Mouse (Mus musculus): ENCODE data around the gene Axin2. TPM values are rescaled to one million over a fixed set of nuclear protein-coding genes. Genes with fewer than 3 reads are reported as not detected.

The Axin2 gene
- polyA plus RNA-seq, 1 experiment: 11.4 TPM

- Histone ChIP-seq H3K36me3 (ENCODE audit: control insufficient read depth, insufficient read depth, low read length, poor library complexity, severe bottlenecking) (no peaks in the 10 kb centered on the region), H3K27ac (ENCODE audit: insufficient read depth, low read length) (no peak overlapping the region), H3K9me3 (replicated peaks; ENCODE audit: control insufficient read depth, insufficient read depth, low read length, poor library complexity, severe bottlenecking) (no peaks in the 10 kb centered on the region), H3K4me1 (ENCODE audit: control insufficient read depth, insufficient read depth, low read length) (peaks cover 4% of the 10 kb centered on the region), H3K27me3 (ENCODE audit: control insufficient read depth, insufficient read depth, low read length, poor library complexity, severe bottlenecking) (peaks cover 11% of the 10 kb centered on the region; the same call in 1 of the 2 replicates), H3K9ac (ENCODE audit: low read depth, poor library complexity, severe bottlenecking) (no peak overlapping the region), H3K4me3 (ENCODE audit: low read depth, low read length) (no peak overlapping the region)
- TF ChIP-seq EP300 (IDR thresholded peaks at IDR 0.05; ENCODE audit: insufficient read depth, low read depth, low read length) (no peak), CTCF (IDR thresholded peaks at IDR 0.05; ENCODE audit: low read depth, low read length) (no peak), POLR2A (IDR thresholded peaks at IDR 0.05; ENCODE audit: insufficient read depth, low read length) (no peak)
Measured at GRCm38 (mm10) chr11:108924346-108924745, 4.2 kb downstream of the Axin2 start.

GRCm38 (mm10) chr11:108925202-108925601, 5.1 kb downstream of the Axin2 start:
- Histone ChIP-seq H3K4me3 (ENCODE audit: low read depth, low read length) (no peak overlapping the region), H3K27ac (ENCODE audit: insufficient read depth, low read length) (no peak overlapping the region), H3K27me3 (ENCODE audit: control insufficient read depth, insufficient read depth, low read length, poor library complexity, severe bottlenecking) (peaks cover 11% of the 10 kb centered on the region; the same call in 1 of the 2 replicates), H3K36me3 (ENCODE audit: control insufficient read depth, insufficient read depth, low read length, poor library complexity, severe bottlenecking) (no peaks in the 10 kb centered on the region), H3K4me1 (ENCODE audit: control insufficient read depth, insufficient read depth, low read length) (peaks cover 4% of the 10 kb centered on the region), H3K9ac (ENCODE audit: low read depth, poor library complexity, severe bottlenecking) (no peak overlapping the region), H3K9me3 (replicated peaks; ENCODE audit: control insufficient read depth, insufficient read depth, low read length, poor library complexity, severe bottlenecking) (no peaks in the 10 kb centered on the region)
- no peak for TF ChIP-seq EP300 (IDR thresholded peaks at IDR 0.05; ENCODE audit: insufficient read depth, low read depth, low read length)
- peak; percentile 79 for TF ChIP-seq CTCF (IDR thresholded peaks at IDR 0.05; ENCODE audit: low read depth, low read length)

- TF ChIP-seq CTCF (IDR thresholded peaks at IDR 0.05; ENCODE audit: low read depth, low read length) (no peak), POLR2A (IDR thresholded peaks at IDR 0.05; ENCODE audit: insufficient read depth, low read length) (no peak), EP300 (IDR thresholded peaks at IDR 0.05; ENCODE audit: insufficient read depth, low read depth, low read length) (no peak)
- H3K9ac ChIP-seq (ENCODE audit: low read depth, poor library complexity, severe bottlenecking): no peak overlapping the region
- H3K27me3 ChIP-seq (ENCODE audit: control insufficient read depth, insufficient read depth, low read length, poor library complexity, severe bottlenecking): peaks cover 11% of the 10 kb centered on the region; the same call in 1 of the 2 replicates
- H3K36me3 ChIP-seq (ENCODE audit: control insufficient read depth, insufficient read depth, low read length, poor library complexity, severe bottlenecking): no peaks in the 10 kb centered on the region
- peaks cover 4% of the 10 kb centered on the region for H3K4me1 ChIP-seq (ENCODE audit: control insufficient read depth, insufficient read depth, low read length)
- H3K9me3 ChIP-seq (replicated peaks; ENCODE audit: control insufficient read depth, insufficient read depth, low read length, poor library complexity, severe bottlenecking): no peaks in the 10 kb centered on the region
- no peak overlapping the region for H3K4me3 ChIP-seq (ENCODE audit: low read depth, low read length)
- H3K27ac ChIP-seq (ENCODE audit: insufficient read depth, low read length): no peak overlapping the region
Measured at GRCm38 (mm10) chr11:108925826-108926225, 5.7 kb downstream of the Axin2 start.

- no peaks in the 10 kb centered on the region for H3K36me3 ChIP-seq (ENCODE audit: control insufficient read depth, insufficient read depth, low read length, poor library complexity, severe bottlenecking)
- no peak overlapping the region for H3K9ac ChIP-seq (ENCODE audit: low read depth, poor library complexity, severe bottlenecking)
Measured at GRCm38 (mm10) chr11:108926345-108927092, 6.4 kb downstream of the Axin2 start.

GRCm38 (mm10) chr11:108927093-108927444, 6.9 kb downstream of the Axin2 start:
- H3K4me1 ChIP-seq (ENCODE audit: control insufficient read depth, insufficient read depth, low read length): peaks cover 4% of the 10 kb centered on the region
- no peak overlapping the region for H3K9ac ChIP-seq (ENCODE audit: low read depth, poor library complexity, severe bottlenecking)
- no peaks in the 10 kb centered on the region for H3K36me3 ChIP-seq (ENCODE audit: control insufficient read depth, insufficient read depth, low read length, poor library complexity, severe bottlenecking)
- no peaks in the 10 kb centered on the region for H3K9me3 ChIP-seq (replicated peaks; ENCODE audit: control insufficient read depth, insufficient read depth, low read length, poor library complexity, severe bottlenecking)
- TF ChIP-seq POLR2A (IDR thresholded peaks at IDR 0.05; ENCODE audit: insufficient read depth, low read length) (no peak), EP300 (IDR thresholded peaks at IDR 0.05; ENCODE audit: insufficient read depth, low read depth, low read length) (no peak), CTCF (IDR thresholded peaks at IDR 0.05; ENCODE audit: low read depth, low read length) (no peak)
- H3K27me3 ChIP-seq (ENCODE audit: control insufficient read depth, insufficient read depth, low read length, poor library complexity, severe bottlenecking): peaks cover 11% of the 10 kb centered on the region; the same call in 1 of the 2 replicates
- H3K4me3 ChIP-seq (ENCODE audit: low read depth, low read length): no peak overlapping the region
- H3K27ac ChIP-seq (ENCODE audit: insufficient read depth, low read length): no peak overlapping the region

More at GRCm38 (mm10) chr11:108926345-108927092, 6.4 kb downstream of the Axin2 start:
- no peak overlapping the region for H3K27ac ChIP-seq (ENCODE audit: insufficient read depth, low read length)
- TF ChIP-seq POLR2A (IDR thresholded peaks at IDR 0.05; ENCODE audit: insufficient read depth, low read length) (no peak), CTCF (IDR thresholded peaks at IDR 0.05; ENCODE audit: low read depth, low read length) (no peak), EP300 (IDR thresholded peaks at IDR 0.05; ENCODE audit: insufficient read depth, low read depth, low read length) (no peak)
- peaks cover 4% of the 10 kb centered on the region for H3K4me1 ChIP-seq (ENCODE audit: control insufficient read depth, insufficient read depth, low read length)
- H3K27me3 ChIP-seq (ENCODE audit: control insufficient read depth, insufficient read depth, low read length, poor library complexity, severe bottlenecking): peaks cover 11% of the 10 kb centered on the region; the same call in 1 of the 2 replicates
- H3K9me3 ChIP-seq (replicated peaks; ENCODE audit: control insufficient read depth, insufficient read depth, low read length, poor library complexity, severe bottlenecking): no peaks in the 10 kb centered on the region
- H3K4me3 ChIP-seq (ENCODE audit: low read depth, low read length): no peak overlapping the region

GRCm38 (mm10) chr11:108928096-108928495, 7.9 kb downstream of the Axin2 start:
- no peaks in the 10 kb centered on the region for H3K36me3 ChIP-seq (ENCODE audit: control insufficient read depth, insufficient read depth, low read length, poor library complexity, severe bottlenecking)
- no peak overlapping the region for H3K4me3 ChIP-seq (ENCODE audit: low read depth, low read length)

More at GRCm38 (mm10) chr11:108928096-108928495, 7.9 kb downstream of the Axin2 start:
- Histone ChIP-seq H3K9me3 (replicated peaks; ENCODE audit: control insufficient read depth, insufficient read depth, low read length, poor library complexity, severe bottlenecking) (no peaks in the 10 kb centered on the region), H3K4me1 (ENCODE audit: control insufficient read depth, insufficient read depth, low read length) (peaks cover 4% of the 10 kb centered on the region), H3K9ac (ENCODE audit: low read depth, poor library complexity, severe bottlenecking) (no peak overlapping the region), H3K27ac (ENCODE audit: insufficient read depth, low read length) (no peak overlapping the region), H3K27me3 (ENCODE audit: control insufficient read depth, insufficient read depth, low read length, poor library complexity, severe bottlenecking) (peaks cover 4% of the 10 kb centered on the region; the same call in 1 of the 2 replicates)
- no peak for TF ChIP-seq POLR2A (IDR thresholded peaks at IDR 0.05; ENCODE audit: insufficient read depth, low read length)
- no peak for TF ChIP-seq CTCF (IDR thresholded peaks at IDR 0.05; ENCODE audit: low read depth, low read length)
- TF ChIP-seq EP300 (IDR thresholded peaks at IDR 0.05; ENCODE audit: insufficient read depth, low read depth, low read length): no peak
